Mouse (Mus musculus) liver (tissue): Measurements from ENCODE around the gene Crtc1.

ENCODE experiments used
- DNase-seq: peaks from one replicate; pipeline ENCODE4 v3.0.0-alpha.2; 2020; ENCODE audit warnings: mixed read lengths

Gene Crtc1

GRCm38 (mm10) chr8:70377049-70377448 lies 62.3 kb downstream of the Crtc1 start:
- no peak for DNase-seq

- DNase-seq: peak; percentile 41
Measured at GRCm38 (mm10) chr8:70376275-70376741, 63.1 kb downstream of the Crtc1 start.

- no peak for DNase-seq
Measured at GRCm38 (mm10) chr8:70375212-70375859, 64.0 kb downstream of the Crtc1 start.

GRCm38 (mm10) chr8:70374318-70374927 lies 65.0 kb downstream of the Crtc1 start:
- DNase-seq: peak; percentile 87

GRCm38 (mm10) chr8:70373397-70374317 lies 65.7 kb downstream of the Crtc1 start, which contains the start of gene Comp:
TSS of gene Comp (plus strand) at chr8:70373558.
- DNase-seq: no peak

- DNase-seq: no peak
Measured at GRCm38 (mm10) chr8:70371951-70372350, 67.4 kb downstream of the Crtc1 start.

- DNase-seq: no peak
Measured at GRCm38 (mm10) chr8:70370476-70370875, 68.9 kb downstream of the Crtc1 start.

- no peak for DNase-seq
Measured at GRCm38 (mm10) chr8:70366588-70366987, 72.8 kb downstream of the Crtc1 start.

- DNase-seq: peak; percentile 47
Measured at GRCm38 (mm10) chr8:70364066-70364465, 75.3 kb downstream of the Crtc1 start.

GRCm38 (mm10) chr8:70361484-70362032 lies 77.8 kb downstream of the Crtc1 start:
- DNase-seq: no peak

GRCm38 (mm10) chr8:70360769-70361168 lies 78.6 kb downstream of the Crtc1 start:
- DNase-seq: peak; percentile 71

- DNase-seq: no peak
Measured at GRCm38 (mm10) chr8:70359411-70359810, 80.0 kb downstream of the Crtc1 start.

- DNase-seq: peak; percentile 85
Measured at GRCm38 (mm10) chr8:70356111-70356510, 83.3 kb downstream of the Crtc1 start.

GRCm38 (mm10) chr8:70354004-70354403 lies 85.4 kb downstream of the Crtc1 start:
- DNase-seq: no peak

GRCm38 (mm10) chr8:70353194-70353817 lies 86.1 kb downstream of the Crtc1 start, which contains the start of gene Upf1:
TSS of gene Upf1 (minus strand) at chr8:70353278.
- peak; percentile 100 for DNase-seq

- DNase-seq: peak; percentile 68
Measured at GRCm38 (mm10) chr8:70352657-70353151, 86.7 kb downstream of the Crtc1 start.

- DNase-seq: no peak
Measured at GRCm38 (mm10) chr8:70352000-70352384, 87.4 kb downstream of the Crtc1 start.

- peak; percentile 51 for DNase-seq
Measured at GRCm38 (mm10) chr8:70351035-70351999, 88.1 kb downstream of the Crtc1 start.

GRCm38 (mm10) chr8:70347860-70348420 lies 91.4 kb downstream of the Crtc1 start:
- DNase-seq: no peak

GRCm38 (mm10) chr8:70347443-70347842 lies 91.9 kb downstream of the Crtc1 start:
- DNase-seq: no peak

GRCm38 (mm10) chr8:70344279-70344678 lies 95.1 kb downstream of the Crtc1 start:
- DNase-seq: no peak
